10 mouse cellular contexts compared by ENCODE assay signal in the genomic region with DNA sequence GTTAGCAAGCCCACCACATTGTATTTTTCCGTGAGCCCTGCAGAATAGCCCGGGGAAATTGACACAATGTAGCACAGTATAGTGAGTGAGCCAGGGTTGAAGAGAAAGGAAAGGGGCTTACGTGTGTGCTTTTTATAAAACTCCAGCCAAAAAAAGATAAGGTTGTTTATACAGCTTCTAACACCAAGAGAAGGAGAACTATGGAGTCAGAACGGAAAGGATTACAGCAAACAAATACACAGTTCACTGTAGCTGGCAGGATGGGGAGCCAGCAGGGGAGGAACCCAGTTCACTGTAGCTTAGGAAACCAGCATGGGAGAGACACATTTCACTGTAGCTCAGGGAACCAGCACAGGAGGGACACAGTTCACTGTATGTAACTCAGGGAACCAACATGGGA.
A peak's percentile ranks its signal among the peaks of the same experiment; 100 is the strongest.
DNase-seq lines count a peak whose midpoint lies in the region; ATAC-seq lines count a peak whose summit lies in the region.
"Had no signal": no experiment of that assay in that cellular context is flagged by ENCODE, and none has a peak within 500 bp of the region (broad histone marks: within the 10 kb centered on the region; RNA-seq: fewer than 3 reads in every experiment).

No protein-coding gene starts in this region.

- H3K4me3 ChIP-seq in forebrain, embryonic 14.5 days (ENCODE audit: low read depth, low read length) = no peak overlapping the region
- H3K4me3 ChIP-seq in forebrain, embryonic 12.5 days (replicated peaks) = no peak overlapping the region
- no peak overlapping the region for H3K4me3 ChIP-seq in liver, embryonic 16.5 days (ENCODE audit: low read depth, low read length)
- no peak overlapping the region for H3K4me3 ChIP-seq in heart, embryonic 16.5 days (ENCODE audit: low read length)
- H3K4me3 ChIP-seq: forebrain, embryonic 13.5 days; megakaryocyte, embryonic 14.5 days had no signal

- ATAC-seq in forebrain, embryonic 14.5 days = no peak
- ATAC-seq in forebrain, embryonic 12.5 days (ENCODE audit: low FRiP score) = no peak
- peak; percentile 54 for ATAC-seq in liver, embryonic 16.5 days (ENCODE audit: low read depth)
- peak; percentile 61 for ATAC-seq in heart, embryonic 16.5 days (replicated peaks; ENCODE audit: extremely low read depth, insufficient read depth, low FRiP score)
- ATAC-seq: forebrain, embryonic 13.5 days had no signal

- H3K27ac ChIP-seq in forebrain, embryonic 14.5 days (ENCODE audit: low read depth, low read length) = no peak overlapping the region
- H3K27ac ChIP-seq in forebrain, embryonic 12.5 days = no peak overlapping the region
- no peak overlapping the region for H3K27ac ChIP-seq in liver, embryonic 16.5 days (ENCODE audit: low read length)
- peak overlapping the region; percentile 44 for H3K27ac ChIP-seq in heart, embryonic 16.5 days (ENCODE audit: low read length)
- H3K27ac ChIP-seq: forebrain, embryonic 13.5 days had no signal

- peaks cover 7% of the 10 kb centered on the region; the same call in 1 of the 2 replicates for H3K4me1 ChIP-seq in forebrain, embryonic 14.5 days (ENCODE audit: control insufficient read depth, insufficient read depth, low read length)
- no peaks in the 10 kb centered on the region for H3K4me1 ChIP-seq in forebrain, embryonic 12.5 days
- peaks cover 8% of the 10 kb centered on the region for H3K4me1 ChIP-seq in liver, embryonic 16.5 days (ENCODE audit: control insufficient read depth, low read depth, low read length)
- H3K4me1 ChIP-seq in heart, embryonic 16.5 days (ENCODE audit: control insufficient read depth, insufficient read depth, low read length) = peaks cover 25% of the 10 kb centered on the region

- 43% methylated on average over 4 of the region's 4 CpGs for WGBS in forebrain, embryonic 14.5 days
- 66% methylated on average over 4 of the region's 4 CpGs for WGBS in forebrain, embryonic 12.5 days
- WGBS in liver, embryonic 16.5 days (ENCODE audit: insufficient replicate concordance) = 40% methylated on average over 4 of the region's 4 CpGs
- WGBS in heart, embryonic 16.5 days = 33% methylated on average over 4 of the region's 4 CpGs

- no peak overlapping the region for H3K4me2 ChIP-seq in forebrain, embryonic 14.5 days (ENCODE audit: low read length)
- no peak overlapping the region for H3K4me2 ChIP-seq in forebrain, embryonic 12.5 days
- H3K4me2 ChIP-seq in liver, embryonic 16.5 days (ENCODE audit: low read depth, low read length) = no peak overlapping the region
- no peak overlapping the region for H3K4me2 ChIP-seq in heart, embryonic 16.5 days (ENCODE audit: low read depth, low read length)
- H3K4me2 ChIP-seq: forebrain, embryonic 13.5 days had no signal

- no peaks in the 10 kb centered on the region for H3K9me3 ChIP-seq in forebrain, embryonic 14.5 days (replicated peaks; ENCODE audit: control insufficient read depth, low read length)
- H3K9me3 ChIP-seq in forebrain, embryonic 12.5 days = no peaks in the 10 kb centered on the region
- no peaks in the 10 kb centered on the region for H3K9me3 ChIP-seq in liver, embryonic 16.5 days (replicated peaks; ENCODE audit: control insufficient read depth, low read length)
- 0 out of 2 replicates have a peak, but pooled peaks cover 2% of the 10 kb centered on the region for H3K9me3 ChIP-seq in heart, embryonic 16.5 days (replicated peaks; ENCODE audit: control insufficient read depth, low read length)

- H3K27me3 ChIP-seq in forebrain, embryonic 14.5 days (replicated peaks; ENCODE audit: control insufficient read depth, insufficient read depth, low read length) = no peaks in the 10 kb centered on the region
- no peaks in the 10 kb centered on the region for H3K27me3 ChIP-seq in forebrain, embryonic 12.5 days
- no peaks in the 10 kb centered on the region for H3K27me3 ChIP-seq in liver, embryonic 16.5 days (ENCODE audit: control insufficient read depth, insufficient read depth, low read depth, low read length)
- no peaks in the 10 kb centered on the region for H3K27me3 ChIP-seq in heart, embryonic 16.5 days (ENCODE audit: control insufficient read depth, insufficient read depth, low read length)
- H3K27me3 ChIP-seq: forebrain, embryonic 13.5 days; megakaryocyte, embryonic 14.5 days had no signal

- H3K36me3 ChIP-seq in forebrain, embryonic 14.5 days (ENCODE audit: control insufficient read depth, insufficient read depth, low read length) = no peaks in the 10 kb centered on the region
- H3K36me3 ChIP-seq in forebrain, embryonic 12.5 days (replicated peaks) = no peaks in the 10 kb centered on the region
- no peaks in the 10 kb centered on the region for H3K36me3 ChIP-seq in liver, embryonic 16.5 days (ENCODE audit: control insufficient read depth, insufficient read depth)
- H3K36me3 ChIP-seq in heart, embryonic 16.5 days (ENCODE audit: control insufficient read depth, insufficient read depth) = no peaks in the 10 kb centered on the region

- no peak overlapping the region for H3K9ac ChIP-seq in forebrain, embryonic 14.5 days (ENCODE audit: low read length)
- H3K9ac ChIP-seq in forebrain, embryonic 12.5 days = no peak overlapping the region
- no peak overlapping the region for H3K9ac ChIP-seq in liver, embryonic 16.5 days (ENCODE audit: low read depth, low read length)
- H3K9ac ChIP-seq in heart, embryonic 16.5 days (ENCODE audit: low read length) = no peak overlapping the region
- H3K9ac ChIP-seq: forebrain, embryonic 13.5 days had no signal

- peak; percentile 18 for DNase-seq in forebrain, embryonic 14.5 days (ENCODE audit: low spot score)
- DNase-seq in liver = no peak
- DNase-seq in lung, postnatal 4 days = peak; percentile 55 to 73
- no peak for DNase-seq in urinary bladder, postnatal 14 days (ENCODE audit: low spot score)
- DNase-seq in adrenal gland, adult (ENCODE audit: inconsistent age in 2 of 2, low spot score in 1 of 2) = no peak

Comparison
In these comparisons a context has a peak if more than half of its experiments do, and no peak if none do; other contexts are left out.
1. ATAC-seq: peak in liver, embryonic 16.5 days (single experiment) and heart, embryonic 16.5 days (single experiment); none in forebrain, embryonic 14.5 days (single experiment) and forebrain, embryonic 12.5 days (single experiment).
2. DNase-seq: peak in forebrain, embryonic 14.5 days (single experiment) and lung, postnatal 4 days (2 of 2); none in liver (single experiment), urinary bladder, postnatal 14 days (single experiment) and adrenal gland, adult (0 of 2).